Mouse (Mus musculus): ENCODE results near the gene Trpm3.

Trpm3 gene

DNA sequence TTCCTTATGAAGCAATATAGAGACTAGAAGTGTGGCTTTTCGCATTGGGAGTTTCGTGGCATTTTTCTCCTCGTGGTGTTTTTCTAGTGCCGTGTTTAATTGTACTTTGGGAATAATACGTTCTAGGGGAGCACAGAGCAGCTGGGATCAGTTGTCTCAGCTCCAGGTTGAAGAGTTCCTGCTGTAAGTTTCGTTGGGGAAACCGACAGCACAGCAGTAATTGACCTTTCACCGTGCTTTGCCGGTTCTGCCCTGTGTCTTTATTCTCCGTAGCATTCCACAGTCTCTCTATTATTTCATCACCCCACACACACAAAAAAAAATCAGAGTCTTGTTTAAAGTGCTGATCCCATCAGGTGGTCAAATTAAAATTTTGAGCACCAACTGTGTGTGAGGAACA, 496.8 kb downstream of the Trpm3 start:
- in situ Hi-C loops (cut with MboI), result no loop called here

DNA sequence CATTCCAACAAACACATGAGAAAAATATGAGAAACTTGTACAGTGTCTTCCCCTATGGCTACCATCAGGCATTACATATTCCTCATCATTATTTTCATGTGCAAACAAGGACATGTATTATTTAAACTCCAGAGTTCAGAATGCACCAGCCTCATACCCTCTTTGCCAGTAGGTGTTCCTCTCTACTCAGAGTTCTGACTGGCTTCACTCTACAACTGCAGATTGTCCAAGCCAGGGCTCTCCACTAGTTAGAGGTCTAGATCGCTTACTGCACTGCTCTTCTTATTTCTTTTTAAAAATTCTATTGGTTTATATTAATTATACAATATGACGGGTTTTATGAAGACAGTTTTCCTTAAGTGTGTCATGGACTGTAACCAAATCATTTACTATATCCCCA, 498.9 kb downstream of the Trpm3 start:
- in situ Hi-C loops (cut with MboI), result no loop called here

DNA sequence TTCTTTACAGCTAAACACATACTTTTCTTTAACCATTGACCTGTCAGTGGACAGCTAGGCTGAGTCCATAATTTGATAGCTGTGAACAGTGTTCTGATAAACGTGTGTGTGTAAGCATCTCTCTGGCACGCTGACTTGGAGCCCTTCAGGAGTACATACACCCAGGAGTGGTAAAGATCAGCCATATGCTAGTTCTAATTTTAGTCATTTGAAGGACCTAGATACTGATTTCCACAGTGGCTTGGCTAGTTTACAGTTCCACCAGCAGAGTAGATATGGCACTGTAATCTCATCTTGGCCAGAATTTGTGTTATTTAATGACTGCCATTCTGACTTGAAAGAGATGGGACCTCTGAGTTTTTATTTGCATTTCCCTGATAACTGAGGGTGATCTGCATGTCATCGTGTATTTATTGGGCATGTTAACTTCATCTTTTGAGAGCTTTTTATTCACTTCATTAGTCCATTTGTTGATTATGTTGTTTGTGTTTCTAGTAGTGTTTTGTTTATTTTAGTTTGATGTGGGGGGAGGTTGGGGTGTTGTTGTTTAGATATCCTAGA, 499.6 kb downstream of the Trpm3 start:
- in situ Hi-C loops (cut with MboI), result no loop called here

DNA sequence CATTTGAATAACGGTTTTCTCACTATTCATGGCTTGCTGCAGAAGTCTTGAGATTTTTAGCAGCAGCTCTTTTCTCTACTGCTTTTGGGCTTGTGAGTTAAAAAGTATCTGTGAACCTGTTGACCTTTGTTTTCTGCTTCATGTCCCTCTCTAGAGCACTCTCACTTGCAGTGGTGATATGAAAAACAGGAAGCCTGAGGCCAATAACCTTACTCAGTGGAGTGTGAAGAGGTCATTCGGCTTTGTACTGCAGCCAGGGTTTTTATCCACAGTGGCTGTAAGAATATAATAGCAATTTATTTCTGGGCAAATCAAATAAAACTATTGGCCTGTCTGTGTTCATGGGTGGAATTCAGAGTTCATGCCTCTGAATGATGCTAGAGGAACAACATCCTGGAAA, 503.3 kb downstream of the Trpm3 start:
- in situ Hi-C loops (cut with MboI), result no loop called here

DNA sequence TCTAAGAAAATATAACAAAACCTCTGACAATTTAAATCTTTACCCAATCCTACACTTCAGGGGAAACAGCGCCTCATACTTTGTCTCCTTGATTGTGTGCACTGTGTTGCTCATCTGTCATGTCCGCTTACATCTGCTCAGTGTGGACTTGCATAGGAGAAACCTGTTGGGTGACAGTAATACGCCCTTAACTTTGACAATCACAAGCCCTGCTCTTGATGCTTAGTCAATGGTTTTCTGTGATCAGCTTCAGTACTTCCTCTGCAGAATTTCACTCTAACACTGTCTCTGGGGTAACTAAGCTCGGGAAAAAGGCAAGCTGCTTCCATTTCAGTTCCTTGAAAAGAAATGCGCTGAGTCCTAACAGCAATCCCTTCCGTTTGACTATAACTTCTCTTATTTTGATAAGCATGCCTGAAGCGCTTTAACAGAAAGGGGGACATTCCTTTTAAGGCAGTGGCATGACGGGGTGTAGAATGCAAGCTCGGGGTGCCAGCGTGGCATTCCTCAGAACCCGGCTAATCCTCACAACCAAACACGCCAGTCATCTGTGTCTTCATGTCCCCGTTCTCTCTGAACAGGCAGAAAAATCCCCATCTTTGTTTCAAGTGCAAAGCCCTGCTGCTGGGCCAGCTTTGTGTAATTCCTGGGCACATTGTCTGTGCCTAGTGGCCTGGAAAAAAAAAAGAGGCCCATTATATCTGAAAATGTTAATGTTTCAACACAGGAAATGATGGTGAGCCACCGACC, 517.8 kb downstream of the Trpm3 start:
- in situ Hi-C loops (cut with MboI), result no loop called here

DNA sequence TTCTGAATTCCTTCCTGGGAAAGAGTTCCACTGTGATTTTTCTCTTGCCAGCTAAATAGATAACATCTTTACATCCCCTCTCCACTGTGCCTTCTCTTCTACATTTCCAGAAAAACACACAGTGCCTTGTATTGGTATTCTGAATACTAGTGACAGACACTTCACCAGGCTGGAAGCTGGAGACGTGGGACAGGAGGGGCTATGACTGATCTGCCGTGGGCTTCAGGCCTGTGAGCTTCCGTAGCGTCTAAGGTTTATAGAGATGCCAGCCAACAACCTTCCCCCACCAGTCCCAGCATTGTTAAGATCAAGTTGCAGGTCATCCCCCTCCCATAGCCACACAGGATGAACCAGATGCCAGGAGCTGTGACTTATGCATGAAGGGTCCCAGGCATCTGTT, 518.4 kb downstream of the Trpm3 start:
- in situ Hi-C loops (cut with MboI), result no loop called here

DNA sequence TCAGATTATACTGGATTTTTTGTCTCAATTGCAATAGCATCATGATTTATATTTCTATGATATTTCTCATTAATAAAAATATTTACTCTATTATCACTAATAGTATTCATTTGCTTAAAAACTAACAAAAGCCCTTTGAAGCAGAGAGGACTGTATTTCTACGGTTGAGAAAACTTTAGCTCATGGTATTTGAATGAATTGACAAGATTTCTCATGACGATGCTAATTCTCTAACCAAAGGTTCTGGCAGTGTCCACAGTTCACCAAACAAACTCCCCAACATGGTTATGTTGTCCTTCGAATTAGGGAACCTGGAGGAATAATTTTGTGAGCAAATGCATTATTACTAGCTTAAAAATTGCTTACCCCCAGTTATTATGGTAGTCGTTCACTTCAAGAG, 526.6 kb downstream of the Trpm3 start:
- in situ Hi-C loops (cut with MboI), result no loop called here

DNA sequence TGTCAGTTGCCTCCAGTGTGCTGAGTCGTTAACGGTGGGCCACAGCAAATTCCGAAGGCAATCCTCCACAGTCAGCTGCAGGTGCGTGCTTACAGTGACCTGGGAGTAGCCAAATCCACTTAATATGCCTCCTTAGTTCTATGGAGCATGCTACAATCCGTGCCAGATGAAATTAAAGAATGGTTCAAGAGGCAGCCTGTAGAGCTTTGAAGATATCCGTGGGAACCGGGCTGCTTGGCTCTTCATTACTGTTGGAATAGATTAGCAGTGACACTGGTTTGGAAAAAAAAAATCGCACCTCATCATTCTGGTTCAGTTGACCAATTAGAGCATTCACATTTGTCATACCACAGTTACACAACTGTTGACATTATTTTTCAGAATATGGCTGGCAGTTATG, 531.4 kb downstream of the Trpm3 start:
- in situ Hi-C loops (cut with MboI), result no loop called here

DNA sequence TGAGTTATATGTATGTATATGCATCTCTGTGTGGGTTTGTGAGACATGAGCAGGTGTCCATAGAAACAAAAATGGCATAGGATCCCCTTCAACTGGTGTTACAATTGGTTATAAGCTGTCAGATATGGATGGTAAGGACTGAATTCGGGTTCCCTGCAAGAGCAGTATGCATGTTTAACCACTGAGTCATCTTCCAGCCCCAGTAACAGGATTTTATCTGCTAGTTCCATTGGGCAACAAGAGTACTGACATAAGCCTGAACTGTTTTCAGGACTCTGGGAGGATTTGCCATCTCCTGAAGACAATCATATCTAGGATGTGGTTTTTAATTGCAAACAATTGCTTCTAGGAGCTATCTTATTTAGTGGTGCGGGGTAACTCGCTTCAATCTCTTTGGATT, 534.0 kb downstream of the Trpm3 start:
- in situ Hi-C loops (cut with MboI), result no loop called here

DNA sequence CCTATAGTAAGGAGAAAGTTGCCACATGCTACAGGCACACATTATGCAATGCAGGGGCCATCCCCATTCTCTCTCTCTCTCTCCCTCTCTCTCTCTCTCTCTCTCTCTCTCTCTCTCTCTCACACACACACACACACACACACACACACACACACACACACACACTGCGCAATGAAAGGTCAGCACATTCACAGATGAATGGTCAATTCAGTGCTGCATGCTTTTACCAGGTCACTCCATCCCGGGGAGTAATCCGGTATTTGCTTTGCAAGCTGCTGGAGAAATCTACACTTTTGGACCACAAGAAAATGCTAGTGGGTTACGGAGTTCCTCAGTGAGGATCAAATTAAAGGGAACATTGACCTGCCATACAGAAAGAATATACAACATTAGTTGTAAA, 537.4 kb downstream of the Trpm3 start:
- in situ Hi-C loops (cut with MboI), result no loop called here

DNA sequence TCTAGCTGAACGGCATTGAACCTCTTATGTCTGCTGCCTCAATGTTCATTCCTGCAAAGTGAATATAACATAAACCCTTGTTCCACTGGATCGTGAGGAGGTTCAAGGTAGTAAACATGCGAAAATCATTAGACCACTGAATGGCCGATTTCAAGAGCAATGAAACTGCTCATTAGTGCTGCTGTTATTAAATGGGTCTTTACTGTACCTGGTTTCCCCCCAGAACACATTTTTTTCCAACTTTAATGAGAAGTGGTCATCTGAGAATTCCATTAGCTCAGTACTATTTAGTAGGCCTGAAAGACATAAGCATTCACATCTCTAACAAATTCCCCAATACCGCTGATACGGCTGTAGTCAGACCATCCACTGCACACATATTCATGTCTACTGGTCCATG, 543.4 kb downstream of the Trpm3 start:
- in situ Hi-C loops (cut with MboI), result no loop called here

DNA sequence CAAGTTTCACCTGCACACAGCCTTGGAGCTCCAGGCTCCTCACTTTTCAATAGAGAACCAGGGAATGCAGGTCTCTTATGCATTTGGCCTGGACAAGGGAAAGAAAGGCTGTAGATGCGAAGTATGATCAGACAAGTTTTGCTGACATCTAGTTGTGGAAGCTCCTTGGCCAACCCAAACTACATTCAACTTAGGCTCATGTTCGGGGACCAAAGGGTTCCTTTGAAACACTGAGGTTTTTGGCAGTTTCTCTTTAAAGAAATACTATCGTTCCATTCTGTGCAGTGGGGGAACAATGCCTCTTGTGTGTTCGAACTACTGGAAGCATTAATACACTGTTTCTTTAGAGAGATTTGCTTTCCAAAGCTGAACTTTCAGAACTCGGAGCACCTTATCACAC, 553.1 kb downstream of the Trpm3 start:
- in situ Hi-C loops (cut with MboI), result no loop called here

DNA sequence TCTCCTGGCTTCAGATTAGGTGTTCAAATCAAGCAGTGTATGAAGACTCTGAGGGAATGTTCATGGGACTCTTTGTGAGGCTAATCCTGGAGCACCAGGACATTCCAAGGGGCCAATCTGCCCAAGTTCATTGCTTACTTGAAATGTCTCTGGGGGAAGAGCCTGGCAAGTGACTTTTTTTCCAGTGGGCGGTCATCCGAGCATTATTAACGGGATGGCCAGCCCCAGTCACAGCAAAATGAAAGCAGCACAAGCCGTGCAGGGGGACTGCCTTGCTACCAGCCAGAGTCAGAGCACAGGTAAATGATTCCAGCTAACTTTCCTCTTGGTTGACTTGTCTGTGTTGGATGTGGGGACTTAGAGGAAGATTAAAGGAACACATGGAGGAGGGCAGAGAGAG, 553.7 kb downstream of the Trpm3 start:
- in situ Hi-C loops (cut with MboI), result no loop called here

DNA sequence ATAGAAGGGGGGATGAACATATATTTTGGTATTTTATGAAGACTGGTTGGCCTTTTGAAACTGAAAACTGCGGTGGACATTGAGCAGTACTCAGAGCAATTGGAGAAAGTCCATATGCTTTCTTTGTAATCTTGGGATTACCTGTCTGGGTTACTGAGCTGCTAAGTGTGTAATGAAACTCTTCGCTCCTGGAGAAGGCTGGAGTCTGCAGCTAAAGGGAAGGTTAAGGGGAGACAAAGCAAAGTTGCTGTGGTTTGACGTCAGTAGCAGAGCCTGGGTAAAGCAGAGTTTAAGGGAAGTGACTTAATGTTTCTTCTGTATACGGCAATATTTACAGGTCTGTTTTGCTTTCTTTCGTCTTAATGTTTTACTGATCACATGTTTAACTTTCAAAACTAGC, 554.1 kb downstream of the Trpm3 start:
- in situ Hi-C loops (cut with MboI), result no loop called here

DNA sequence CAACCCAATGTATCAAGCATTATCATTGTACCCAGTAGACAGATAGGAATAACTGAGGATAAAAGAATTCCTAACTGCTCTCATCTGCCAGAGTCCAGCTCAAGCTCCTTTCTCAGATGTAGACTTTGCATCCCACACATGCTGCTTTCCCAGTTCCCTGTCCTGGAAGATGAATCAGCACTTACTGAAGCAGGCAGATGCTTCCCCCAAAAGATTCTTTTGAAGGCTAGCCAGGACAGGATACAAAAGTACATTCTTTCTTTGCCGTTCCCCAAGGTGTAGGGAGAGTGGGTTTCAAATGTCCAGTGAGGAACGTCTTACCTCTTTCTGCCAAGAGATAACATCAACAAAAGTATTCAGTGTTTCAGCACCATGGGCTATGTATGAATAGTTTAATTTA, 556.6 kb downstream of the Trpm3 start:
- in situ Hi-C loops (cut with MboI), result no loop called here

DNA sequence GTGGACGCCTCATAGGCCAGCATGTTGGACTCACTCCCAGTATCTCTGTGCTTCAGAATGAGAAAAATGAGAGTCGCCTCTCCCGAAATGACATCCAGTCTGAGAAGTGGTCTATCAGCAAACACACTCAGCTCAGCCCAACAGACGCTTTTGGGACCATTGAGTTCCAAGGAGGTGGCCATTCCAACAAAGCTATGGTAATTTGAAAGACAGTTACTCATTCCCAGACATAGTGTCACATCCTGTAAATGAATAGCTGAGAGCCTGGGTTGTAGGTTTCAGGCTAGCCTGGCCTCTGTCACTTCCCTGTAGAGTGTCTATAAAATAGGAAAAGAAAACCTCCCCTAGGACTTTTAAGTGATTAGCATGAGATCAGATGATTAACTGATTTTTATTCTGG, 559.9 kb downstream of the Trpm3 start:
- in situ Hi-C loops (cut with MboI), result no loop called here

DNA sequence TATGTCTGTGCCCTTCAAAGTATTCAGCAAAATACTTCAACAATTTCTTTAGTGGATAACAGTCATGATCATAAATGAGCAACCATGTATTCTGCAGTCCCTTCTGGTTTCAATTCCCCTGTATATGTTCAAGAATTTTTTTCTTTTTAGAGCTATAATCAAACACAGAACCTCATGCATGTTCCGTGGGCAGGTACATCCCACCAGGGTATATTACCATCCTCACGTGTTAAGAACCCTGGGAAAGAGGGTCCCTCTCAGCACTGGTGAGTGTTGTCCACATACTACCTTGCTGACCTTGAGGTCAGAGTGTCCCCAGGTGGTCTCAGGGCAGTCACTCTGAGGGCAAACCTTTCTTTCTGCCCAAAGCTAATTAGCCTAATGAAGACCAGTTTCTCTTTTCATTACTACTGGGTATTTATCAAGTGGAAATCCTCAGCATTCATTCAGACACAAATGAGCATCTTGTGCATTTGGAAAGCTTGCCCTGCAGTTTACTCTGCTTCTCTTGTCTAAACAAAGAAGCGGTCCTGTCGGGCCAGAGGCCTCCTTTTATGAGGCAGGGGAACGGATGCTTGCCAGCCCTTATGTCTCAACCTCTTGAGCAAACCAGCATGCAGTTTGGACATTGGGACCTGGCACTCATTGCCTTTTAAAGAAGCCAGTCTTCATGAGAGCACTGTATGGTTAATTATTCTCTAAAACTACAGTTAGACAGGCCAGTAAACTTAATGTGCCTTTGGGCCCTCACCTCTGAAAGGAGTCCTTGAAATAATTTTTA, 562.2 kb downstream of the Trpm3 start:
- in situ Hi-C loops (cut with MboI), result no loop called here

DNA sequence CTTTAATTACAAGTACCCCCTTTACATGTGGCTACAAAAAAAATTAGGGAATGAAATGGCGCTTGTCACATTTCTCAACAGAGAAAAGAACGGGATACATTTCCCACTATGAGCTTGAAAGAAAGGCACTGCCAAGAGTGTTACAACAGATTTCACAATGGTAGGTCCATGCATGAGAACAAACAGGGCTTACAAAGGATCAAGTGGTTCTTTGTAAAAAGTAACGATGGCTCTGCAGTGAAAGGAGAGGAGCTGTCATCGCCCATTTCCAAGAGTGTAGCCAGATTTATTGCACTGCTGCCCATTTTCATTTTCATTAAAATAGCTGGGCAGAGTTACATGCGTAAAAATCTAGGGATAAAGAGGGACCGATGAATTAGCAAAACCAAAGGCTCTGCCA, 565.0 kb downstream of the Trpm3 start:
- in situ Hi-C loops (cut with MboI), result no loop called here

DNA sequence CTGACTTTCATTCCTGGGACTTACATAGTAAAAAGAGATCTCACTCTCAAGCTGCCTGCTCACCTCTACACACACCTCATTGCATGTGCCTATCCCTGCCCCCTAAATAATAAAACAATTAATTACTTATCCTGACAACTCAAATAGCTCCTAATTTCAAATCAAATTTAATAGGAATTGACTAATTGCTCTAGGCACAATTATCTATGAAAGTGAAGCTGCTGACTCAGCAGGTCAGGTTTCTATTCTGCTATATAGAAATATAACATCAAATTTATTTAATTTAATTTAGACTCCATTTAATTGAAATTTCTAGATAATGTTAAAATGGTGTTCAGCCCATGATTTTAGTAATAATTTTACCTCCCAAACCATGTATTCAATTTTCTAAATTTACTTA, 566.6 kb downstream of the Trpm3 start:
- in situ Hi-C loops (cut with MboI), result no loop called here

DNA sequence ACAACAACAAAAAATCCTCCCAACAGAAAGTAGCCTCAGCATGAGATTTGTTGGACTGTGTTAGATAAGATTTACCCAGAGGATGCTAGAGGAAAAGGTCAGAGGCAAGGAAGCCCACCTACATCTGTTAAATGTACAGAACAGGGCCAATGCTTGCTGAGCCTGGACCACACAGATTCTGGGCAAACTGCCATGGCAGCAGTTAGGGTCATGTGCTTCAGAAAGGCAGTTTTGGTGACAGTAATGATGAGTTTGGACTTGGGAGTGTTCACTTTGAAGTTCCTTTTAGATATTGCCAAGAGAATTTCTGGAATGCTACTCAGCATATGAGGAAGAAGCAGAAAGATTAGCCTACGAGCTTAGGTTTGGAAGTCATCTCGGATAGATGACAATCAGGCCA, 580.2 kb downstream of the Trpm3 start:
- in situ Hi-C loops (cut with MboI), result no loop called here

DNA sequence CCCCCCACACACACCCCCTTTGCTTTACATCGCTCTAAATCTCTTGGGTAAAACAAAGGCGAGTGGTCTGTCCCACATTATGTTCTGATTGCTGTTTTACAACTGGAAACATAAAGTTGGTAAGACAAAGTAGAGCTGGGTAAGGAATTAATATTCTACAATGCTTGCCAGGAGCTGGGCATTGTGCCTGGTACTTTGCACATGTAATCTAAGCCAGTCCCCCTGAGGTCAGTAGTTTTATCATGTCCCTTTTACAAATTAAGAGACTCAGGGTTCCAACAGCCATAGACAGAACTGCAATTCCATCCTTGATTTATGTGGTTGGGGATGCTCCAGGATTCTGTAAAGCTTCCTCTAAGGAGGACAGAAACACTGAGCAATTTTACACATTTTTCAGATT, 591.0 kb downstream of the Trpm3 start:
- in situ Hi-C loops (cut with MboI), result no loop called here

DNA sequence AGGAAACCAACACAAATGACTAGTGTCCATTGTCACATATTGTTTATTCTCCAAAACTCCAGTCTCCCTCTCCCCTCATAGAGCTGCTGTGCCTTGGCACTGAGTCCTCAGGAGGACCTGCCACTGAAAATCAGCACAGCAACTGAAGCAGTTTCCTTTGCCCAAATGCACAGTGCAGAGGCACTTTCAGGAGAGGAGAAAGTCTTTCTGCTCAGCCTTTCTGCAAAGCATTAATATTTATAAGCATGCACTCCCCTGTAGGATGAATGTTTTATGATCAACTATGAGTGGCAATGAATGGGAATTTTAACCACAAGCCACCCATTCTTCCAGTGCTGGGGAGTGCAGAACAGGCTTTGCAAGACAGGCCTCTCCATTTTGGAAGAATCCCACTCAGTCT, 592.1 kb downstream of the Trpm3 start:
- in situ Hi-C loops (cut with MboI), result no loop called here

DNA sequence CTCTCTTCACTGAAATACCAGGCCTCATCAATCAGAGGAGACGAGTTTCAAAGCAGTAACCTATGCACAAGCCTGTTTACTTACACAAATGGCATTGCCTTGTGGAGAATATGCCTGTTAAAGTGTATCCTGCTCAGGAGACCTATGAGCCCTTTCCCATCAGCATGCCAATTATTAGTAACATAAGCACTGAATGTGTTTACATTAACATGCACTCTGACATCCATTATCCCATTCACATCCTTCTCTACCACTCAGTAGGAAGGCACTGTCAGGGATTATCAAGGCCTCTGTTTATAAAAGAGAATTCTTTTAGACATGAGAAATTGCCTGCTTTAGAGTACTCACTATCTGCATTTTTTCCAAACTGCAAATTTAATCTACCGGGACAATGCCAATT, 598.0 kb downstream of the Trpm3 start:
- in situ Hi-C loops (cut with MboI), result no loop called here

All from mature B cell (primary cell).